Mouse (Mus musculus): ENCODE measurements around the gene Vmn1r196.
"Not testable (repeated sequence)": the region's sequence is repeated elsewhere in the genome, so short reads cannot be mapped to it uniquely, and the experiment has no call there.

Vmn1r196 gene

DNA sequence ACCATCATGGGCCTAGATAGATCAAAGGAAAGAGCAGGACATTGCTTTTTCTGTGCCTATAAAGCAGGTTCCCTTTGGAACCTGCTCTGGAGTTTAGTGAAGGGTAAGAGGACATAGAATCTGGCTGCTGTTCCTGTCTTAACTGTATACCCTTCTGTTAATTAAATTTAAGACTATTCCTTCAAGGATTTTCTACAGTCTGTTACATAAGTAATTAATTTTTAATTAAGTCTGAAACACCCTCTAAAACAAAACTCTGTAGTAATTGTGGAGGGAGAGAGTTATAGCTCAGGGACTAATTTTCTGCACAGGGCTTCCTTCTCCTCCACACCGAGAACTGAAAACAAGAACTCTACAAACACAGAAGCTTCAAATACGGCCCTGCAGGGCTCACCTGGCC, at the start of gene Vmn1r196:
Gene Vmn1r196, plus strand, starts transcription at position 301 of the 400 bp plus-strand sequence.
- no peak for DNase-seq (ENCODE audit: low read depth, low spot score)

DNA sequence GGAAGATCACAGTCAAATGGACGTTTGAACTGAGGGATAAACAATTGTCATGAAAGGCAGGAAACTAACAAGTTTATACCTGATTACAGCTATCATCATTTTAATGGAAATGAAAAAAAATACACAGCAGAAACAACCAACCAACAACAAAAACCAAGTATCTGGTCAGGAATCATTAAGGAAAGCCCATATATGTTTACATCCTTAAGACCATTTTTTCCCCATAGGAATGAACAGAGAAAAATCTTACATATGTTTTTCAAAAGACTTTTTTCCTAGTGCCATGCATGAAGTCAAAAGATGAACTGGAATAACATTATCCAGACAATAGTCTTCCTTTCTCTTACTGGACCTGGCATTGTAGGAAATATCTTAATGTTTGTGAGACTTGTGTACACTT, 45.8 kb upstream of the Vmn1r196 start, which contains the start of gene Vmn1r194:
Gene Vmn1r194, plus strand, starts transcription at position 301 of the 400 bp plus-strand sequence.
- no peak for DNase-seq (ENCODE audit: low read depth, low spot score)

GRCm38 (mm10) chr13:22270222-22270621, 19.5 kb upstream of the Vmn1r196 start, which contains the start of gene Vmn1r195:
Gene Vmn1r195, plus strand, starts transcription at chr13:22270522.
- DNase-seq (ENCODE audit: low read depth, low spot score), result not testable (repeated sequence)

DNA sequence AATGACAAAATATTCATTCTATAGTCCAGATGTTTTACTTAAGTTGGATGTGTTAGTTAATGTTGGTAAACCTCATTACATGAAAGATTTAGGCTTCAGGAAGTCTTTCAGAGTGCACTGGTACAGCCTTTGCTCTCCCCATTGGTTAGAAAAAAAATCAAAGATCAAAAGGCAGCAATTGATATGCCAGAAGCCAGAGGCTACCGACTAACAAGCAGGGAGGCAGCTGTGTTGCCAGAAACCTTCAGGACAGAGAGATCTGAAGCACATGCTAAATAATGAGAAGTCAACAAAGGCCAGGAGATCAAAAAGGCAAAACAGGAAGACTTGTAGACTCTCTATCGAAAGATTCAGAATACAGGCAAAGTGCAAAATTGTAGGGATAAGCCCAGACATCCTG, 18.0 kb upstream of the Vmn1r196 start:
- DNase-seq (ENCODE audit: low read depth, low spot score), result no peak

DNA sequence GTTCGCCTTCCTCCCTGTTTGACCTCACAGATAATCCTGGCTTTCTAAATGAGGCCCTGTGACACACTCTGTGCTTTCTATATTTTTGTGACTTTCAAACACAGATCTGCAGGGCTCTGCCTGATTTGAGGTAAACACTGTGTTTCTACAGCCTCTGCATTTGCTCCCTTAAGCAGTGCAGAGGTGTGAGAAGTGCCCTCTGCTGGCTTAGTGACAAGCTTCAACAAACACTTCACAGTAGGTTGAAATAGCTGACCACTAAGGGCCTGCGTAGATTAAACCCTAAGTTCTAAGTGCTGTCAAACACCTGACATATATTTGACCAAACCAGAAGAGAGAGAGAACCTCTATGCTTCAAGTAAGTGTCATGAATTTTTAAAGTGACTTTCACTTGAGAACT, 5.1 kb upstream of the Vmn1r196 start:
- no peak for DNase-seq (ENCODE audit: low read depth, low spot score)

- not testable (repeated sequence) for DNase-seq (ENCODE audit: low read depth, low spot score)
These were observed 18.4 kb downstream of the Vmn1r196 start for GRCm38 (mm10) chr13:22308075-22308474.

DNA sequence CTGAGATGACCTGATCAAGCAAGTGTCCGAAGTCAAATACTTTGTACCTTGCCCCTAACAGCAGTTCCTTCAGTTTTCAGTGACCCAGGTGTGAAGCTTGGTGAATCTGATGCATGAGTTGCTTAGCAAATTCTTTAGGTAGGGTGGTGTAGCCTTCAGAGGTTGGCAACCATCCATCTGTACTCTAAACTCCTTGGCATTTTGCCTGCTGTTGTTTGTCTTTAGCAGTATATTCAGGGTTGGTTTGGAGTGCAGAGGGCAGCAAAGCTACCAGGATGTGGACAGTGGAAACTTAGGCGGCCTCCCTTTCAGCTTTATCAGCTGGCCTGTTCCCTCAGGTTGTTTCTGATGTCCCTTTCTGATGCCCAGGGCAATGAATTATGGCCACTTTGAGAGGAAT, 25.6 kb downstream of the Vmn1r196 start:
- no peak for DNase-seq (ENCODE audit: low read depth, low spot score)

GRCm38 (mm10) chr13:22317366-22317765, 27.6 kb downstream of the Vmn1r196 start:
- DNase-seq (ENCODE audit: low read depth, low spot score), result no peak

DNA sequence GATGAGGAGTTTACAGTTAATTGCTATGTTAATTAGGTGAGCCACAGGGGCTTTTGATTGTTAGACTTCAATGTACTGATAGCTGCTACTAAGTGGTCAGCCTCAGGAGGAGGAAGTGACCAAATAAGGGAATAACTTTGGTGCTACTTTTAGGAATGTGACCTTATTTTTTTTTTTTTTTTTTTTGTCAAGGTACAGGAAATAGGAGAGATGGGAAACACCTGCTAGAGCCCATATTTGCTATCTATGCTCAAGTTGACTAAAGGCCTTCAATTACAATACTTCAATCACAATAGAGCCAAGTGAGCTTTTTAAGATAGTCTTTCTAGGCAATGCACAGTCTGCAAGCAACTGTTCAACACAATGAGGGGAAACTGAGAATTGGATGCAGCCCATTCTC, 30.4 kb downstream of the Vmn1r196 start:
- DNase-seq (ENCODE audit: low read depth, low spot score), result no peak

GRCm38 (mm10) chr13:22324289-22324688, 34.6 kb downstream of the Vmn1r196 start, which contains the start of gene Vmn1r197:
Gene Vmn1r197, plus strand, starts transcription at chr13:22324589.
- DNase-seq (ENCODE audit: low read depth, low spot score), result no peak

DNA sequence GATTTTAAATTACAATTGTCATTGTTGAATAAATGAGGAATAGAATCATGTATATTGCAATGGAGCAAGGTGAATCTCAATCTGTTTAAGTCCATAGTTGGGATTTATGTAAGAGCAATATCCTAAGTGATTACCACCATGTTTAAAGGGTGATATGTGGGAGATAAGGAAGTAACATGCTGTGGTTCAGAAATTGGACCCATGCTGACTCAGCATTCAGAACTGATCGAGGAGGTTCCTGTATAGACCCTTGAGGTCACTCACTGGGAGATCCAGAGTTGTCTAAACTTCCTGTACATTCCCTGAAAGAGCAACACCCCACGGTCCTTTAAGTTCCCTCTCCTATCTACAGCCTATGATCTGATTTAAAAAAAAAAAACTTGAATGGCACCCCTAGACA, 43.5 kb downstream of the Vmn1r196 start:
- no peak for DNase-seq (ENCODE audit: low read depth, low spot score)

- DNase-seq (ENCODE audit: low read depth, low spot score), result no peak
These were observed 45.8 kb downstream of the Vmn1r196 start for GRCm38 (mm10) chr13:22335565-22335964.
